Mouse (Mus musculus): ENCODE data around the gene Apoa4. TPM values are rescaled to one million over a fixed set of nuclear protein-coding genes. Genes with fewer than 3 reads are reported as not detected.

Gene Apoa4
- 2,473 and 8,795 TPM in 2 replicates for polyA plus RNA-seq (2012; rRNA removed; ENCODE audit: low replicate concordance)

DNA sequence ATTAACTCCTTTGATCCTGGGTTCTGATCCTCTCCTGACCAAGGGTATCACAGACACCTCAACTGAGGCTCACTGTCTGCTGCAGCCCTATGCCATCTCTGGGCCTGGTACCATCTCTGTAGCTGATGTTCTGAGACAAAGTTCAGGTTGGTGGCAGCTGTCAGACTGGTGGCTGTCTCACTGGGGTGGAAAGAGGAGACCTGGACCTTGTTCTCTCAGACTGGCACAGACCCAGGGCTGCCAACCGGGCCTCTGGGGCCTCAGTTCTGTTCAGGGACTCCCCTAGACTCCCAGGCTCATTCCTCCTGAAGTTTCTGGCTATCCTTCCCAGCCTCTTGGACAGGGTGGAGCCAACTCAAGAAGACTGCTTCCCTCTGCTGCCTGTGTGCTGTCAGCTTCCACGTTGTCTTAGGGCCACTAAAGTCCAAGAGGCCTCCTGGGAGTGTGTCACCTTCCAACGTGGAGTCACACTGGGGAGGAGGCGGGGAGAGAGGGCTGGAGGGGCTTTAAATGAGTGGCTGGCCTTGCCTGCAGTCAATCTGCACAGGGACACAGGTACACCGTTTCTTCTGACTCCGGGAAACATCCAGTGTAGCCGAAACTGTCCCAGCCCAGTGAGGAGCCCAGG lies at the start of gene Apoa4:
Gene Apoa4 (plus strand): TSS at position 171 of the 628 bp plus-strand sequence.

DNA sequence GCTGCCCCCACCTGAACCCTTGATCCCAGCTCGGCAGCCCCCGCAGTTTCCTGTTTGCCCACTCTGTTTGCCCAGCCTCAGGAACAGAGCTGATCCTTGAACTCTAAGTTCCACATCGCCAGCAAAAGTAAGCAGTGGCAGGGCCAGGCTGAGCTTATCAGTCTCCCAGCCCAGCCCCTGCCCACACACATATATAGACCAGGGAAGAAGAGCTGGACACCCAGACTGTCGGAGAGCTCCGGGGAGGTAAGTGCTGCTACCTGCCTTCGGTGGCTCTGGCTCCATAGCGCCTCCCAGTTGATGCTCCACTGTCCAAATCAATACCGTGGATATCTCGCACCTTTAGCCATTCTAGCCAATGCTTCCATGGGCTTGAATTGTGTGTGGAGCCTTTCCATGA lies 12.0 kb upstream of the Apoa4 start, which contains the start of gene Apoa1:
Gene Apoa1 (plus strand): TSS at position 90 of the 400 bp plus-strand sequence.

DNA sequence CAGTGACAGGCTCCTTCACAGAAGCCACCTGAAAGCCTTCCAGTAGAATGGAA lies 5.1 kb upstream of the Apoa4 start, which contains the start of gene Apoc3:
Gene Apoc3 (minus strand): TSS at position 41 of the 53 bp plus-strand sequence.

DNA sequence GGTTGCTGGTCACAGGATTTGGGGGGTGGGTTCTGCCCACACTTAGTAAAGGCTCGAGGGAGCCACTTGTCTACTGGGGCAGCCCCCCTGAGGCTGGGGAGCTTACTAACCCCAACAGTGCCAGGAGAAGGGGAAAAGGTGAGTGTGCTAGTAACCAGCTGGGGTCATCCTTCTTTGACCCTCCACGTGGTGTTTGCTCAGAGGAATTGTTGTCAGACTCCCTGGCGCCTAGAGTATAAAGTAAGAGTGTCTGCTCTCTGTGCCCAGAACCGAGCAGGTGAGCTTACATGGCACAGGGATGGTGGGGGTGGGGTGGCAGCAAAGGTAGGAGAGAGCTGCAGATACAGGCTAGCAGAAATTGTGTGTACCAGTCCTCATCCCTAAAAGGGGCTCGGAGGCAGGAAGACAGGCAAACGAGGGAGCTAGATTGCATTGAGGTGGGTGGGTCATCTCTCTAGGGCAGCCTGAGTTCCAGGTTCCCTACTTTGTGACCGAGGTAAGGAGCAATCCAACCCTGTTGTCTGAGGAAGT lies 27.9 kb downstream of the Apoa4 start, which contains the start of gene Apoa5:
Gene Apoa5 (plus strand): TSS at position 291 of the 531 bp plus-strand sequence.

DNA sequence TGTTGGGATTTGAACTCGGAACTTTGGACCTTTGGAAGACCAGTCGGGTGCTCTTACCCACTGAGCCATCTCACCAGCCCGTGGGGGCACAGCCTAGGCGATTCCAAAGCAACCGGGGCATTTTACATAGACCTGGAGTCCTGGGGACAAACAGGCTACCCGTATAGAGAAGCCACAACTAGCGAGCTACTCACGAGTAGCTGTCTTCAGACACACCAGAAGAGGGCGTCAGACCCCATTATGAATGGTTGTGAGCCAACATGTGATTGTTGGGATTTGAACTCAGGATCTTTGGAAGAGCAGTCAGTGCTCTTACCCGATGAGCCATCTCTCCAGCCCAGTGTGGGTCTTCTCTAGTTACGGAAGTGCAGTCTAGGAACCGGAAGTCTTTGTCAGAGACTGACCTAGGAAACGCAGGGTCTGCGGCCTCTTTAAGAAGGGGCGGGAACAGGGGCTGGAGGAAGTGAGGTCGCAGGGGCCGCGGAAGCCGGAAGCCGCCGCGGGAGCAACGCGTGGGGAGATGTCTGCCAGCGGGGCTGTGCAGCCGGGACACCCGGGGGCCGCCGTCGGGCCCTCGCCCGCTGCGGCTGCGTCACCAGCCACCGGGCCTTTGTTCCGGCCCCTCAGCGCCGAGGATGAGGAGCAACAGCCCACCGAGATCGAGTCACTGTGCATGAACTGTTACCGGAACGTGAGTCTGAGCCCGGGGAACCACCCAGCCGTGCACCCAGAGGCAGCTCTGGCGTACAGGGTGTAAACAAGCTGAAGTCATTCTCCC lies 32.4 kb downstream of the Apoa4 start, which contains the start of gene Zpr1:
Gene Zpr1 (plus strand): TSS at position 388 of the 778 bp plus-strand sequence.

DNA sequence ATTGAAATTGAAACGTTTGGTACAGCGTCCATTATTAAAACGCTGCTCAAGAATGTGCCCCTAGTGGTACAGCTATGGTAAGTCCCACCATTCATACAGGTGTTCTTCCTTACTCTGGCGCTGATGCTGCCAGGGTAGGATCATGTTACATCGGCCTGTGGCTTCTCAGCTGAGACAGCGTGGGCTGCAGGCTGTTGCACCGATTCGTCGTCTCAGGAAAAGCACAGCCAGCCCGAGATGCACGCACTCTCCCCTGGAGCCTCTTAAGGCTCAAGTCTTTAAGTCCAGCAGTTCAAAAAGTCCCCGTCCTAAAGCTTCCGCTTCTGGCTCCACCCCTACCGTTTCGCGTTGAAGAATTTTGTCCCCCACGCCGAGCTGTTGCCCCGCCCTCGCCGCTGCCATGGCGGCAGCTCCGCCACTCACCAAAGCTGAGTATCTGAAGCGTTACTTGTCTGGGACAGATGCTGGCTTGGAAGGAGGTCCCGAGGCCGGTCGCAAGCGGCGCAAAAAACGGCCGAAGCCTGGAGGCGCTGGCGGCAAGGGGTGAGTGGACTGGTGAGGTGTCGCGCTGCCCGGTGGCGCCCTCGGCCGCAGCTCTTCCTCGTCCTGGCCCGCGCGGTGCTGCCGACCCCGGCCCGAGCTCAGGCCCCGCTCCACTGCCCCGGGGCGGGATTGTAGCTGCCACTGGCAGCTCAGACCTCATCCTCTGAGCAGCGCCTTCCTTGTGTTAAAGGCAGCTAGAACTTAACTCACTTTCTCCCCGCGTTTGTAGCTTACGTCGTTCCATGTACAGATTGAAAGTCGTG lies 42.3 kb downstream of the Apoa4 start, which contains the start of gene Bud13:
Gene Bud13 (plus strand): TSS at position 378 of the 806 bp plus-strand sequence.

Other genes with a start within 250 kb of the Apoa4 start
- gene Pafah1b2, start 228.0 kb upstream of the Apoa4 start, polyA plus RNA-seq (2012; rRNA removed; ENCODE audit: low replicate concordance), result 11.5 and 19.1 TPM in 2 replicates
- gene Sik3, start 227.9 kb upstream of the Apoa4 start, polyA plus RNA-seq (2012; rRNA removed; ENCODE audit: low replicate concordance), result 10.6 and 12.4 TPM in 2 replicates
- gene Apoa1, start 12.1 kb upstream of the Apoa4 start, polyA plus RNA-seq (2012; rRNA removed; ENCODE audit: low replicate concordance), result 2,399 and 15,361 TPM in 2 replicates
- gene Apoc3, start 5.1 kb upstream of the Apoa4 start, polyA plus RNA-seq (2012; rRNA removed; ENCODE audit: low replicate concordance), result 677 and 6,693 TPM in 2 replicates
- gene Apoa5, start 27.9 kb downstream of the Apoa4 start, polyA plus RNA-seq (2012; rRNA removed; ENCODE audit: low replicate concordance), result 0.34 and 0.55 TPM in 2 replicates
- gene Zpr1, start 32.4 kb downstream of the Apoa4 start, polyA plus RNA-seq (2012; rRNA removed; ENCODE audit: low replicate concordance), result 8.7 and 13.2 TPM in 2 replicates
- 5.3 and 6.6 TPM in 2 replicates for gene Bud13, start 42.3 kb downstream of the Apoa4 start, polyA plus RNA-seq (2012; rRNA removed; ENCODE audit: low replicate concordance)
- gene 4931429L15Rik, start 79.3 kb downstream of the Apoa4 start, polyA plus RNA-seq (2012; rRNA removed; ENCODE audit: low replicate concordance), result not detected in 2 replicates

Measured in duodenum, adult 2 months (tissue).